Mouse (Mus musculus) heart, postnatal 0 days (tissue): ENCODE data around the gene Twf1.

Experiments used
- CTCF ChIP-seq: IDR thresholded peaks from 2 replicates; pipeline ENCODE4 v1.5.1; 2016; ENCODE audit warnings: antibody characterized with exemption, control low read depth, low read depth
- EP300 ChIP-seq: IDR thresholded peaks from 2 replicates; pipeline ENCODE4 v1.6.1; 2016; ENCODE audit warnings: antibody characterized with exemption, low read depth

DNA sequence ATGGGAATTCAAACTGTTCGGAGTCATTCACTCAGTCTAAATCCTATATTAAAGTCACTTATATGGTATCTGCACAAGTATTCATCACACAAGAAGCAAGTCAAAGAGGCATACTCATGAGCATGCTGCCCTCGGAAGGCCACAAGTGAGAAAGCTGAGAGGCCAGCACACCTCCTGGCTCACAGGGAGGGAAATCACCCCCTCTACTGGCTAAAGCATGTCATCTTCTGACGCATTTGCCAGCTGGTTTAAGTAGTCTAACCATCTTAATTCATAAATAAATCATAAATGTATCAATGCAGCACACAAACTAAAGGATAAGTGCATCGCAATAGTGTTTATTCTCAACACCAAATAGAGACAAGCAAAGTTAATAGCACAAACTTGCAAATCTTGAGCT lies 5.0 kb downstream of the Twf1 start:
- TF ChIP-seq CTCF (no peak), EP300 (no peak)
